Mouse (Mus musculus): ENCODE results near the gene H1fnt. TPM values are rescaled to one million over a fixed set of nuclear protein-coding genes. Genes with fewer than 3 reads are reported as not detected.

Gene H1fnt
- total RNA-seq (2021) = not detected
- long read RNA-seq, experiment 1 = 0 reads
- long read RNA-seq, experiment 2 = 0 reads

GRCm38 (mm10) chr15:98257193-98257592 lies at the start of gene H1fnt:
Gene H1fnt, minus strand, starts transcription at chr15:98257293.
- DNase-seq = no peak

- peak; percentile 49 for DNase-seq
These were observed 38.8 kb upstream of the H1fnt start, which contains the start of gene Zfp641 for GRCm38 (mm10) chr15:98295628-98296551. Gene Zfp641, minus strand, starts transcription at chr15:98296161.

- DNase-seq = no peak
These were observed 36.6 kb upstream of the H1fnt start for GRCm38 (mm10) chr15:98293651-98294050.

- DNase-seq = peak; percentile 81
These were observed 31.5 kb upstream of the H1fnt start for GRCm38 (mm10) chr15:98288566-98288965.

GRCm38 (mm10) chr15:98286418-98286817 lies 29.3 kb upstream of the H1fnt start:
- DNase-seq = no peak

GRCm38 (mm10) chr15:98257776-98258175 lies 683 bp upstream of the H1fnt start:
- DNase-seq = no peak

GRCm38 (mm10) chr15:98256271-98256670 lies 822 bp downstream of the H1fnt start:
- DNase-seq = peak; percentile 15

- no peak for DNase-seq
These were observed 21.7 kb downstream of the H1fnt start for GRCm38 (mm10) chr15:98235442-98235841.

- no peak for DNase-seq
These were observed 22.7 kb downstream of the H1fnt start, which contains the start of gene Olfr286 for GRCm38 (mm10) chr15:98234350-98234749. Gene Olfr286, minus strand, starts transcription at chr15:98234450.

GRCm38 (mm10) chr15:98226096-98226495 lies 31.0 kb downstream of the H1fnt start:
- no peak for DNase-seq

GRCm38 (mm10) chr15:98225610-98226009 lies 31.5 kb downstream of the H1fnt start:
- no peak for DNase-seq

- no peak for DNase-seq
These were observed 34.7 kb downstream of the H1fnt start for GRCm38 (mm10) chr15:98222377-98222776.

GRCm38 (mm10) chr15:98220877-98221276 lies 36.2 kb downstream of the H1fnt start, which contains the start of the genes Gm44579 and Olfr287:
Gene Gm44579, minus strand, starts transcription at chr15:98220977.
Gene Olfr287, minus strand, starts transcription at chr15:98221056.
- DNase-seq = no peak

GRCm38 (mm10) chr15:98214130-98214529 lies 43.0 kb downstream of the H1fnt start:
- no peak for DNase-seq

GRCm38 (mm10) chr15:98213336-98213870 lies 43.7 kb downstream of the H1fnt start:
- no peak for DNase-seq

GRCm38 (mm10) chr15:98209676-98210075 lies 47.4 kb downstream of the H1fnt start:
- DNase-seq = no peak

Other genes with a start within 250 kb of the H1fnt start
- 1,000 to 10,000 TPM; 2,083 to 2,117 TPM for gene Pfkm, start 164.7 kb downstream of the H1fnt start, total RNA-seq (2021)
- 1 to 10 TPM; 6.7 to 6.9 TPM for gene Senp1, start 163.5 kb downstream of the H1fnt start, total RNA-seq (2021)
- 100 to 1,000 TPM; 102 to 145 TPM for gene Asb8, start 91.7 kb downstream of the H1fnt start, total RNA-seq (2021)
- gene Ccdc184, start 90.1 kb downstream of the H1fnt start, total RNA-seq (2021) = not detected
- gene Olfr288, start 61.8 kb downstream of the H1fnt start, total RNA-seq (2021) = not detected
- gene Gm44579, start 36.3 kb downstream of the H1fnt start, total RNA-seq (2021) = not detected
- gene Olfr287, start 36.2 kb downstream of the H1fnt start, total RNA-seq (2021) = not detected
- not detected for gene Olfr286, start 22.8 kb downstream of the H1fnt start, total RNA-seq (2021)
- 10 to 100 TPM; 11.0 to 11.9 TPM for gene Zfp641, start 38.9 kb upstream of the H1fnt start, total RNA-seq (2021)
- gene Olfr285, start 60.1 kb upstream of the H1fnt start, total RNA-seq (2021) = not detected
- not detected for gene Olfr284, start 83.7 kb upstream of the H1fnt start, total RNA-seq (2021)
- not detected for gene Olfr283, start 123.7 kb upstream of the H1fnt start, total RNA-seq (2021)
- not detected for gene Olfr282, start 173.9 kb upstream of the H1fnt start, total RNA-seq (2021)
- not detected for gene Olfr281, start 195.3 kb upstream of the H1fnt start, total RNA-seq (2021)
- not detected for gene OR5BS1P, start 212.6 kb upstream of the H1fnt start, total RNA-seq (2021)
- gene Lalba, start 225.4 kb upstream of the H1fnt start, total RNA-seq (2021) = not detected
- not detected for gene Olfr279, start 235.1 kb upstream of the H1fnt start, total RNA-seq (2021)